Mouse (Mus musculus) thymus, postnatal 4 days (tissue): ENCODE data around the gene Defb3.
"Not testable (repeated sequence)": the region's sequence is repeated elsewhere in the genome, so short reads cannot be mapped to it uniquely, and the experiment has no call there.

Source experiments
- DNase-seq: peaks from one replicate; pipeline ENCODE4 v3.0.0; 2021

Gene Defb3

GRCm38 (mm10) chr8:19293060-19293459 lies at the start of gene Defb3:
Gene Defb3, plus strand, starts transcription at chr8:19293360.
- DNase-seq, result not testable (repeated sequence)

GRCm38 (mm10) chr8:19247280-19247679 lies 45.9 kb upstream of the Defb3 start, which contains the start of gene Defb5:
Gene Defb5, plus strand, starts transcription at chr8:19247580.
- no peak for DNase-seq

DNA sequence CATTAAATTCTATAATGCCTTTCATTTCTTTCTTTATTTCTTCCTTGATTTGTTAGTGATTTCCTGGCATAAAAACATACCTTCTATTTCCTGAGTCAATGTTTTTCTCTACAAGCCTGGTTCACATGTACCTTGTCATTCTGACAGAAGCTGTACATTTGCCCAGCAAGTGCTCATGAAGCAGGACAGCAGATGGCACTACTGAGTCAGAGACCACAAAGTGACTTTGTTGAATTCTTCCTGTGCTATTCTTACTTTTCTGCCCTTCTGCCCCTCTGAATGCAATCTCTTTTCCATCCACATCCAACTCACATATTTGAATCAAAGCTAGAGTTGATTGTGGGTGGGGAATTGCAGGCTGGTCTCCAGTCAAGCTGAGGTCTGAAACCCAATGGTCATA lies 35.0 kb upstream of the Defb3 start:
- DNase-seq, result no peak

DNA sequence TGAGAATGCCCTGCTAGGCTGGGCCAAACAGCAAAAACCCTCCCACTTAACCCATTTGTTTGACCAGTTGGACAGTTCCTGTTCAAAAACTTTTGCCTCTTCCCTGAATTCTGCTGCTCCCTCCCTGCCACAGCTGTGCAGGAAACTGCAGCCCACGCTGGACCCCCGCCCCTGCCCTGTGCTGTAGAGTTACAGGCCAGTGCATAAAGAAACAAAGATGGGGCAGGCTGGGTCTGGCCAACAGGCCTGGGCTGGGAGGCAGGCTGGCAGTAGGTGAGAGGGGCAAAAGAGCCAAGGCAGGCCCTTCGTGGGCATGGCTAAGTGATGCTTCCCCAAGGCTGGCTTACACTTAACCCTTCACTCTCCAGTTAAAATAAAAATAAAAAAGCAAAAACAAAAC lies 33.5 kb upstream of the Defb3 start:
- no peak for DNase-seq

DNA sequence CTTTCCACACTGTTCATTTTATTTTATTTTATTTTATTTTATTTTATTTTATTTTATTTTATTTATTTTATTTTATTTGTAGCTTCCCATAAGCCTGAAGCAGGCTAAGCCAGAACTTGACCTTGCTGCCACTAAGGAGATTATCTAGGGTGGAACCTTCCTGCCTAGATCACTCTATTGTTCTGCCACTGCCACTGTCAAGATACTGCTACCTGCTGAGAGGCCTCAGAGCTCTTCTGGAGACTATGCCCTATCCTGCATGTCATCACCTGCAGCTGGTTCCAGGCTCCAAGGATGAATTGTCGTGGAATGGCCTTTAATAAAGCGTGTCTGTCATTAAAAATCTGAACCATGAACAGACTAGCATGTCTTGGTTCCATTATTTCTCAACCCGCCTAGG lies 5.2 kb downstream of the Defb3 start:
- not testable (repeated sequence) for DNase-seq

DNA sequence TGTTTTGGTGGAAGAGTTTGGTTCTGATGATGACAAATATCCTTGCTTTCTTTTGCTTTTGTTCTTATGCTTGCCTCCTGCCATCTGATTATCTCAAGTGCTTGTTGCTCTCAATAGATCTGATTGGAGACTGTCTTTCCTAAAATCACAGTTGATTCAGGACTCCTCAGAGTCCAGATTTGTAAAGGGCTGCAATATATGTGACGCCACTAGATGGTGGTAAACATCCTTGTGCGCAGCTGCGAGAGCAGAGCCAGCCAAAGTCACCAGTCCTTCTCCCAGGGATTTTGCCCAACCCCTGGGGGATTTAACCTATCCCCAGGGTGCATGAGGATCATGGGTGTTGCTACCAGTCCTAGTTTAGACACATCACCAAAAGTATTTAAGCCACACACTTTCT lies 38.7 kb downstream of the Defb3 start:
- DNase-seq, result no peak
